Mouse (Mus musculus) Muller cell, postnatal 12 days (primary cell): ENCODE measurements around the gene Crybg1.
"Not testable (repeated sequence)": the region's sequence is repeated elsewhere in the genome, so short reads cannot be mapped to it uniquely, and the experiment has no call there.

Experiments
- DNase-seq: peaks from one replicate; pipeline ENCODE4 v3.0.0-alpha.2; 2015; ENCODE audit errors: inconsistent ontology term

Crybg1 gene

GRCm38 (mm10) chr10:44005677-44006641, 142.7 kb downstream of the Crybg1 start:
- DNase-seq = peak; percentile 45

DNA sequence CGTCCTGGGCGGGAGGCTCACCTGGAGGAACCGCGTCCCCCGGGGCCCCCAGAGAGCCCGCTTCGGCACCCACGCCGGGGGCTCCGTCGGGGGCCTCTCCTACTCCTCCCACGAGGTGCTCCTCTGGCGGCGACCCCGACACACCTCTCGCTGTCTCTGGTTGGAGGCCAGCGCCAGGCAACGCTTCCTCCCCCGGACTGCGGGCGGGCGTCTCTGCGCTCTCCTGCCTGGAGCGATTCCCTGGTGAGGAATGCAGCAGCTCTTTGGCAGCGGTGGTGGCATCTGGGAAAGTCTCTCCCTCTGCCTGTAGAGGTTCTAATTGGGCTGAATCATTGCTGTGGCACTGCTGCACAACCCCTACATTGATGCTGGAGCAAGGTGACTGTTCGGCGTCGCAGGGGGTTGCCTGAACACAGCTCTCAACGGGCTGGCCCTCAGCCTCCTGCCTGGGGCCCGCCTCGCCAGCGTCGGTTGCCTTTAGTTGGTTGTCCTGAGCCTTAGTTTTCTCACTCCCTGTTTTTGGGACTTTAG, 144.4 kb downstream of the Crybg1 start:
- DNase-seq = peak; percentile 78

GRCm38 (mm10) chr10:44003551-44004151, 145.0 kb downstream of the Crybg1 start:
- DNase-seq = peak; percentile 77

- peak; percentile 15 for DNase-seq
Measured at GRCm38 (mm10) chr10:44002995-44003524, 145.6 kb downstream of the Crybg1 start.

DNA sequence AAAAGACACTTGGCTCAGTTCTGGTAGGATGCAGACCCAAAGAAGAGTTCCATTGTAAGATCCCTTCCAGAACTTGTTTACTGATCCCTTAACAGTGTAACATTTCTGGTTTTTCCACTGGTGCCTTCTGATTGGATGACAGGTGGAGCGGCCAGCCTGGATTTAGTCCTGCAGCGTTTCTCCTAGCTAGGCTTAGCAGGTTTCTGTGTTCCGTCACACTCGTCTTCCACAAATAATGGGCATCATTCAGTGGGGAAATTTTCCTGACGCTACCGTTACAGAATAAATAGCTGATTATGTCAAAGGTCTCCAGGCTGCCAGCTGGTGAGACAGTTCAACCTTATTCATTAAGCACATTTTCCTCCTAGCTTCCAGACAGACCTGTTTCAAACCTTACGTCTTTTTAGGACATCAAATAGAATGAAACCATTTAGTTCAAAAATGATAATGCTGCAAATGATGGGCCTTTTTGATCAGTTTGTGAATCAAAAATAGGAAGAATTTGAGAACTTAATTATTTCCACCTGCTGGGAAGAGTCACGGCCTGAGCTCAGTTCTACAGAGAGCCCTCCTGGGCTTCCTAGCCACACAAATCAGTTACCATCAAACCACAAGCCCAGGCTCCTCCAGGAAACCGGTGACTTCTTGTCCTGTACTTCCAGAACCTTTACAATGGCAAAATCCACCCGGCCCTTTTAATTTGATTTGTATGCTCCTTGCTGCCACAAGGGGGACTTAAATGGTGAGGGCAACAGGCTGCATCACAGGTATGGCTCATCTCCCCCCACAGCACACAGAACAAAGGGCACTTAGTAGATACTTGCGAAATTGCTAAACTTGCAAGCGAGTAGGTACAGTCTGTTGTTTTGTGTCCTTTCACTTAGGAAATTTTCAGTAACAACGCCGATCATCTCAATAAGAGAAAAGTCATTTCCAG, 146.4 kb downstream of the Crybg1 start:
- peak; percentile 50 for DNase-seq

DNA sequence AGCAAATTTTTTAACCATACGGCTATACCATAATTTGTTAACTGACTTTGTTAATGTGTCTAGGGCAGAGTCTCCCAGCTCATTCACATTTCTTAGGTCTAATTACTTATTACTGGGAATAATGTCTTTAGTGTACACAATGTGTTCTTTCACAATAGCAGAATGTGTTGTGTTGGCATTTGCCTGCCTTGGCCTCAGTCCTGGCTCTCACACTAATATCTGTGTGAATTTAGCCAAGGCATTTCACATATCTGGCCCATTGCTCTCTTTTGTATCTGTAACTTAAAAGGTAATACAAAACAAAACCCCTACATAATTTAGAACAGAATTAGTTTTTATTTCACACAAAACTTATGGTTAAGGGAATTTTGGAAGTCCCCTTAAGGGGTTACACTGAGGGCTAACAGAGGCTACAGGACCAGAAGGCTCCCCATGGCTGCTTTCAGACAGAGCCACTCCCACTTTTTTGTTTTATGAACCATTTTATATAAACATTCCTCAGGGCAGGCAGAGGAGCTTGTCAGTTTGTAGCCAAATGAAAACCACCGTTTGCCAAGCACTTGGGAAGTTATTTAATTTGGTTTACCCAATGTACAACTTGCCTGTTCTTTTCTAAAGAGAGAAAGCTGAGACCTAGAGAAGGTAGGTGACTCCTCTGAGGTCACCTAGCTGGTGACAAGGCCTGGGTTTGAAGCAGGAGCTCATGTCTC, 148.3 kb downstream of the Crybg1 start:
- peak; percentile 51 for DNase-seq

- DNase-seq = peak; percentile 40
Measured at GRCm38 (mm10) chr10:43998503-43999082, 150.1 kb downstream of the Crybg1 start.

- no peak for DNase-seq
Measured at GRCm38 (mm10) chr10:43998023-43998422, 150.6 kb downstream of the Crybg1 start.

GRCm38 (mm10) chr10:43997276-43997675, 151.4 kb downstream of the Crybg1 start:
- no peak for DNase-seq

DNA sequence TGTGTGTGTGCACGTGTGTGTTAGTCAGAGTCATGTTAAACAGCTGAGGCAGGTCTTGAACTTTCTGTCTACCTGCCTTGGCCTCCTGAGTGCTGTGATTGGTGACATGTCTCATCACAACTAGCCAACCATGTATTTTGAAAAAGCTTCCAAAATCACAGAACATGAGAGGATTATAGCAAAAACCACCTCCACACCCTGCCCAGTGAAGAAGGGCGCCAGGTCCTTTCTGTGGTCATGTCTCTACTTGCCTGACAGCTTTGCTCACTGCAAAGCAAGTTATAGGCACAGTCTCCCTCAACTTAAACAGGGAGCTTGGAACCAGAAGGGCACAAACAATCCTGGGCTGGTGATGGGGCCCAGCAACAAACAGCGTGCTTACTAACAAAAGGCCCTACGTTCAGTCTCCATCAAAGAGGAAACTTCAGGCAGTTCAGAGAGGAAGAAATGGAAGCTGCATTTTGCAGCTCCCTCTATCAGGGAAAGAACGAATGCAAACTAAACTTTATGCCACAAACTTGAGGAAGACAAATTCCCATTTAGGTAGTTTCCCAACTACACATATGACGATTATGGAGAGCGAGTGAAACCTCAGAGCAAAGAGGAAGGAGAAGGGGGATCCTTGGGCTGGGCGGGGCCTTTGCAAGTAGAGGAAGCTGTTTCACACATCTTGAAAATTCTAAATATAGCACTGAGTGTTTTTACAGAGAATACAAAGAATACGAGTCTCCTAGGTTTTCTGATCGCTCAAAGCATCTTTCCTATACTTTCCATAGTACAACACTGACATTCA, 152.6 kb downstream of the Crybg1 start:
- DNase-seq = no peak

GRCm38 (mm10) chr10:43993198-43993597, 155.5 kb downstream of the Crybg1 start:
- DNase-seq = peak; percentile 52

DNA sequence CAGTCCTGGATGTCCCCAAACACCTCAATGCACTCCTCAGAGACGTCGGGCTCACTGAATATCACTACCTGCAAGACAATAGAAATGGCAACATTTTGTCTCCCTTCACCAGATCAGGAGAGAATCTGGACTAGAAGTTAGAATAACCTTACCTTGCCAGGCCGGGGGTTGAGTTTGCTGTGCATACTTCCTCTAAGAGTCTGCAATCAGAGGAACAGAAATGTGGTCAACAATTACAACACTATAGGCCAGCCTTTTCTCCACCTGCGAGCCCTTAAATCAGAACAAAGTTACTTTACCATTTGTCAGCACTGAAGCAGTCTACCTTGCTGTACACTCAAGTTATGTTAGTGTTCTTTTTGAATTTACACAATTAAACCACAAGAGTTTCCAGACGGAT, 156.1 kb downstream of the Crybg1 start:
- no peak for DNase-seq

DNA sequence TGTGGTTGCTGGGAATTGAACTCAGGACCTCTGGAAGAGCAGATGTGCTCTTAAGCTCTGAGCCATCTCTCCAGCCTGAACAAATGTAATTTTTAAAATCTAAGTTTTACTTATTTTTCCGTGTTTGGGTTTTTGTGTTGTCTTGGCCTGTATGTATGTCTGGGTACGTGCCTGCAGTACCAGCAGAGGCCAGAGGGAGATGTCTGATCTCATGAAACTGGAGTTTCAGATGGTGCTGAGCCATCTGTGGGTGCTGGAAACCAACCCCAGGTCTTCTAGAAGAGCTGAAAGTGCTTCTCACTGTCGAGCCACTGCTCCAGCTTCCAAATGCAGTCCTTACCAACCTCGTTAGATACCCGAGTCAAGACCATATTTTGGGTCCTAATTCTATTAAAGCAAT, 157.4 kb downstream of the Crybg1 start:
- no peak for DNase-seq

- DNase-seq = no peak
Measured at GRCm38 (mm10) chr10:43983866-43984265, 164.8 kb downstream of the Crybg1 start.

GRCm38 (mm10) chr10:43983241-43983640, 165.4 kb downstream of the Crybg1 start:
- no peak for DNase-seq

- no peak for DNase-seq
Measured at GRCm38 (mm10) chr10:43982470-43982869, 166.2 kb downstream of the Crybg1 start.

- not testable (repeated sequence) for DNase-seq
Measured at GRCm38 (mm10) chr10:43980742-43981141, 167.9 kb downstream of the Crybg1 start.

DNA sequence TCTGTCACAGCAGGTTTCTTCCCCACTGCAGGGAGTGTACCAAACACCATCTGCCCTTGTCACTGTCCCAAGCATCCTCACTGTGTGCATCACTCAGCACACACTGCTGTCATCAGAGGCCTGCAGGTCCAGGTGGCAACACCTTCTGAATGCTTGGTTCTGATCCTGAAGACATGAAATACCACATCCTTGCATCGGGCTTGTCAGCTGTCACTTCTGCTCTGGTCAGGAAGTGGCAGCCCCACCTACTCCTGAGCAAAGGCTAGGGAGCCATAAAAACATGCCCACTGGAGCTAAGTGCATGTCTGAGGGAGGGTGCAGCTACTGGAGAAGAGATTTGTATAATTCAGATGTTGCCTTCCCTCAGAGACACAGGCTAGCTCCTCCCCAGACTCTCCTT, 168.6 kb downstream of the Crybg1 start:
- no peak for DNase-seq

GRCm38 (mm10) chr10:43977353-43977752, 171.3 kb downstream of the Crybg1 start:
- no peak for DNase-seq
